Mouse (Mus musculus): ENCODE data around the gene Mdm2.
"Not testable (repeated sequence)": the region's sequence is repeated elsewhere in the genome, so short reads cannot be mapped to it uniquely, and the experiment has no call there.

DNA sequence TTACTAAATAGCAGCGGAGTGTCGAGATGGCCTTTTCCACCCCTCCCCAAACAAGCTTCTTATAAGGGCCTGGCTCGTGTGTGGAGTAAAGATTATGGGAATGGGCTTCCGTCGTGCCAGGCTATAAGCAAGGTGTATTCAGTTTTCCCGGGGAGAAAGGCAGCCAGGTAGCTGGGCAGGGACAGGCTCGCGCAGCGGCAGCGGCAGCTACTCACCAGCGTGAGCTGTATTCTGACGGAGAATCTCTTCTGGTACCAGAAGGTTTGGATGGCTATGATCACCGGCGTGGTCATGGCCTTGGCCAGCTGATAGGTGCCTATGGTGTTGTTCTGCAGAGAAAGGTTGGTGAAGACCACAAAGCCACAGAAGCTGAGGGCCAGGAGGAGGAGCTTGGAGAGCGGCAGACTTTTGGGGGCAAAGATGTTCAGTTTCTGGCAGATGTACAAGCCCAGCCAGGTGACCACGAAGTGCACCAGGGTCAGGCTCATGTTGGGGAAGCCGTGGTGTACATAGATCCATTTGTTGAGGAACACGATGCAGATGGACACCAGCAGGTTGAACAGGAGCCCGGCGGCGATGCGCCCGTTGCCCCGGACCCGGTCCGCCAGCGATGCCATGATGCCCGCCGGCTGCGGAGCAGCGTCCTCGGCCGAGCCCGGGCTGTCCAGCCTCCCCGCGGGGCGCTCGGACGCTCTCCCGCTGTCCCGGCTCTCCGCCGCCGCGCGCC is 35.2 kb upstream of the Mdm2 start:
- TF ChIP-seq POLR2A, CTCF (IDR thresholded peaks at IDR 0.05; ENCODE audit: extremely low read depth, insufficient read depth, low read length): not testable (repeated sequence)
